ENCODE assay signal across 10 mouse cellular contexts in the genomic region with DNA sequence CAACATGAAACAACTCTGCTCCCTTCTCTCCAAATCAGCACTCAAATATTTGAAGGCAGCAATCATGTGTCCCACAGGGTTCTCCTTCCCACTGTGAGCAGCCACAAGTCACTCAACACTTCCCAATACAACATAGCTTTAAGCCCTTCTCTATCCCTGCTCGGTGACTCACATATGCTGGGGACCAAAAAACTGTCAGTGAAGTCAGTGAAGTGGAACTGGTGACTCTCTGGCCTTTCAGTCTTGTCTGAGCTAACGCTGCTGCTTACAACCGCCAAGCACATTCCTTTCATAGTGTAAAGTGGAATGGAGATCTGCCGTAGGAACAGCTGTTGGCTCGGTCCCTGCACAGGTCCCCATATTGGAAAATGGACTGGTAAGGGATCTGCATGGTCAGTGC.
DNase-seq lines count a peak whose midpoint lies in the region; ATAC-seq and TF ChIP-seq lines count a peak whose summit lies in the region.
"Had no signal": no experiment of that assay in that cellular context is flagged by ENCODE, and none has a peak within 500 bp of the region (broad histone marks: within the 10 kb centered on the region; RNA-seq: fewer than 3 reads in every experiment).

No protein-coding gene starts in this region.

- H3K27ac ChIP-seq in kidney, embryonic 16.5 days (ENCODE audit: low read length): no peak overlapping the region
- H3K27ac ChIP-seq in heart, embryonic 16.5 days (ENCODE audit: low read length): peak overlapping the region; percentile 92
- H3K27ac ChIP-seq: limb, embryonic 12.5 days; midbrain, embryonic 13.5 days had no signal

- no peak for TF ChIP-seq CTCF in Patski (IDR thresholded peaks at IDR 0.05)

- H3K4me2 ChIP-seq in kidney, embryonic 16.5 days (replicated peaks; ENCODE audit: low read depth, low read length): no peak overlapping the region
- H3K4me2 ChIP-seq in heart, embryonic 16.5 days (ENCODE audit: low read depth, low read length): no peak overlapping the region
- H3K4me2 ChIP-seq: limb, embryonic 12.5 days; midbrain, embryonic 13.5 days had no signal

- H3K4me1 ChIP-seq in kidney, embryonic 16.5 days (ENCODE audit: insufficient read depth, low read length): peaks cover 8% of the 10 kb centered on the region; the same call in 1 of the 2 replicates
- peaks cover 33% of the 10 kb centered on the region for H3K4me1 ChIP-seq in heart, embryonic 16.5 days (ENCODE audit: control insufficient read depth, insufficient read depth, low read length)

- H3K4me3 ChIP-seq in kidney, embryonic 16.5 days (ENCODE audit: low read length): no peak overlapping the region
- H3K4me3 ChIP-seq in heart, embryonic 16.5 days (ENCODE audit: low read length): no peak overlapping the region
- H3K4me3 ChIP-seq: limb, embryonic 12.5 days; midbrain, embryonic 13.5 days had no signal

- POLR2A ChIA-PET in Patski (lab: Charles Lee): interaction anchor here (0.6 to 1.5 kb wide), 2 partner anchors 10 to 242 kb away, joined by 3 to 4 read pairs; partner anchors contain the start of gene Kalrn

- no peaks in the 10 kb centered on the region for H3K36me3 ChIP-seq in kidney, embryonic 16.5 days (ENCODE audit: insufficient read depth, low read length)
- H3K36me3 ChIP-seq in heart, embryonic 16.5 days (ENCODE audit: control insufficient read depth, insufficient read depth): no peaks in the 10 kb centered on the region

- CTCF ChIA-PET in Patski (lab: Charles Lee): interaction anchor here (1.1 to 2.1 kb wide), 5 partner anchors 9 to 368 kb away, joined by 3 to 10 read pairs (median 4); no protein-coding TSS in a partner anchor

- 28% methylated on average over 5 of the region's 5 CpGs for WGBS in kidney, embryonic 16.5 days
- WGBS in heart, embryonic 16.5 days: 20% methylated on average over 5 of the region's 5 CpGs

- peak; percentile 59 for ATAC-seq in kidney, embryonic 16.5 days (ENCODE audit: low FRiP score, low TSS enrichment)
- peak; percentile 94 for ATAC-seq in Patski
- ATAC-seq in heart, embryonic 16.5 days (replicated peaks; ENCODE audit: extremely low read depth, insufficient read depth, low FRiP score): peak; percentile 77
- ATAC-seq in megakaryocyte, adult 5-6 weeks (ENCODE audit: poor library complexity, severe bottlenecking): no peak
- ATAC-seq: midbrain, embryonic 13.5 days had no signal

- no peak overlapping the region for H3K9ac ChIP-seq in kidney, embryonic 16.5 days (replicated peaks; ENCODE audit: low read length)
- 0 out of 2 replicates have a peak overlapping the region, but pooled peaks have one; percentile 33 for H3K9ac ChIP-seq in heart, embryonic 16.5 days (ENCODE audit: low read length)
- H3K9ac ChIP-seq: limb, embryonic 12.5 days; midbrain, embryonic 13.5 days had no signal

- no peak for DNase-seq in kidney, adult 11 months
- peak; percentile 83 for DNase-seq in Patski (ENCODE audit: low read depth, low spot score)
- DNase-seq in lung, postnatal 4 days: peak; percentile 32 to 52
- no peak for DNase-seq in spleen, adult 12 weeks (ENCODE audit: low spot score)
- no peak for DNase-seq in left cerebral cortex, adult 18-20 months (ENCODE audit: low spot score in 2 of 2)

- in situ Hi-C loops in Patski (cut with MboI; ENCODE audit: low pct_unique_long_range_greater_than_20kb): no loop called here

- H3K27me3 ChIP-seq in kidney, embryonic 16.5 days (ENCODE audit: insufficient read depth, low read length): no peaks in the 10 kb centered on the region
- H3K27me3 ChIP-seq in Patski: no peaks in the 10 kb centered on the region
- no peaks in the 10 kb centered on the region for H3K27me3 ChIP-seq in heart, embryonic 16.5 days (ENCODE audit: control insufficient read depth, insufficient read depth, low read length)
- H3K27me3 ChIP-seq: limb, embryonic 12.5 days; midbrain, embryonic 13.5 days had no signal

- H3K9me3 ChIP-seq in kidney, embryonic 16.5 days (ENCODE audit: low read length): no peaks in the 10 kb centered on the region
- no peaks in the 10 kb centered on the region for H3K9me3 ChIP-seq in heart, embryonic 16.5 days (replicated peaks; ENCODE audit: control insufficient read depth, low read length)
- H3K9me3 ChIP-seq: limb, embryonic 12.5 days; midbrain, embryonic 13.5 days had no signal

Comparison
In these comparisons a context has a peak if more than half of its experiments do, and no peak if none do; other contexts are left out.
1. DNase-seq: peak in Patski (single experiment) and lung, postnatal 4 days (2 of 2); none in kidney, adult 11 months (single experiment), spleen, adult 12 weeks (single experiment) and left cerebral cortex, adult 18-20 months (0 of 2).